Mouse (Mus musculus) right cerebral cortex, postnatal 10 days (tissue): ENCODE measurements around the gene 1810062G17Rik.
A peak's percentile ranks its signal among the peaks of the same experiment; 100 is the strongest.

Experiments
- DNase-seq, 2 experiments: peaks; one replicate each; pipeline ENCODE4 v3.0.0; 2021; ENCODE audit warnings: low spot score in 2 of 2

1810062G17Rik gene

GRCm38 (mm10) chr3:36476261-36477155, 771 bp downstream of the 1810062G17Rik start:
- no peak for DNase-seq

- no peak for DNase-seq
Observed at GRCm38 (mm10) chr3:36478776-36479175, 3.0 kb downstream of the 1810062G17Rik start.

- DNase-seq: no peak
Observed at GRCm38 (mm10) chr3:36480486-36480885, 4.7 kb downstream of the 1810062G17Rik start.

- DNase-seq: peak; percentile 52 to 72
Observed at GRCm38 (mm10) chr3:36481776-36482193, 6.0 kb downstream of the 1810062G17Rik start.

GRCm38 (mm10) chr3:36482940-36483339, 7.2 kb downstream of the 1810062G17Rik start:
- DNase-seq: no peak

GRCm38 (mm10) chr3:36484292-36484691, 8.6 kb downstream of the 1810062G17Rik start:
- DNase-seq: no peak

GRCm38 (mm10) chr3:36486176-36486575, 10.4 kb downstream of the 1810062G17Rik start:
- DNase-seq: no peak

- DNase-seq: no peak
Observed at GRCm38 (mm10) chr3:36486881-36487280, 11.1 kb downstream of the 1810062G17Rik start.

GRCm38 (mm10) chr3:36488367-36488766, 12.6 kb downstream of the 1810062G17Rik start:
- DNase-seq: no peak

- DNase-seq: no peak
Observed at GRCm38 (mm10) chr3:36488899-36489589, 13.3 kb downstream of the 1810062G17Rik start.

GRCm38 (mm10) chr3:36489590-36489910, 13.8 kb downstream of the 1810062G17Rik start:
- no peak for DNase-seq

- DNase-seq: no peak
Observed at GRCm38 (mm10) chr3:36491535-36491934, 15.8 kb downstream of the 1810062G17Rik start.

GRCm38 (mm10) chr3:36492716-36493391, 17.1 kb downstream of the 1810062G17Rik start:
- DNase-seq: no peak

- no peak for DNase-seq
Observed at GRCm38 (mm10) chr3:36493641-36494283, 18.0 kb downstream of the 1810062G17Rik start.

- no peak for DNase-seq
Observed at GRCm38 (mm10) chr3:36494613-36495012, 18.9 kb downstream of the 1810062G17Rik start.

GRCm38 (mm10) chr3:36495436-36495835, 19.7 kb downstream of the 1810062G17Rik start:
- DNase-seq: peak; percentile 88 to 92

GRCm38 (mm10) chr3:36496273-36496672, 20.5 kb downstream of the 1810062G17Rik start:
- DNase-seq: no peak

GRCm38 (mm10) chr3:36496746-36497145, 21.0 kb downstream of the 1810062G17Rik start:
- peak; percentile 84 to 88 for DNase-seq

GRCm38 (mm10) chr3:36498224-36498623, 22.5 kb downstream of the 1810062G17Rik start:
- no peak for DNase-seq

GRCm38 (mm10) chr3:36499418-36499817, 23.7 kb downstream of the 1810062G17Rik start:
- no peak for DNase-seq

GRCm38 (mm10) chr3:36500976-36501375, 25.2 kb downstream of the 1810062G17Rik start:
- no peak for DNase-seq

GRCm38 (mm10) chr3:36501546-36501945, 25.8 kb downstream of the 1810062G17Rik start:
- DNase-seq: no peak
